Mouse (Mus musculus) heart, embryonic 13.5 days (tissue): ENCODE results near the gene Dnase2a. TPM values are rescaled to one million over a fixed set of nuclear protein-coding genes. Genes with fewer than 3 reads are reported as not detected.

ENCODE experiments used
- ATAC-seq: fragments of 200-750 bp; cut with Nextera tagmentation; 2 replicates; pipeline ENCODE4 v1.8.0; 2017; ENCODE audit warnings: moderate TSS enrichment; ENCODE audit not compliant: insufficient number of reproducible peaks, low FRiP score, low TSS enrichment; ENCODE audit errors: extremely low read depth
- H3K27ac ChIP-seq: fragments of 300-500 bp; sonication (generic); replicated peaks from 2 replicates; pipeline ENCODE4 v1.5.1; 2015; ENCODE audit warnings: moderate library complexity, mild to moderate bottlenecking, inconsistent platforms
- H3K27me3 ChIP-seq: fragments of 300-500 bp; sonication (generic); replicated peaks from 2 replicates; pipeline ENCODE4 v1.6.1; 2015; ENCODE audit warnings: mild to moderate bottlenecking, inconsistent platforms
- H3K36me3 ChIP-seq: fragments of 300-500 bp; sonication (generic); 2 replicates; pipeline ENCODE4 v1.6.1; 2015; ENCODE audit warnings: mild to moderate bottlenecking, inconsistent platforms
- H3K4me1 ChIP-seq: fragments of 300-500 bp; sonication (generic); 2 replicates; pipeline ENCODE4 v1.6.1; 2015; ENCODE audit warnings: inconsistent platforms
- H3K4me2 ChIP-seq: fragments of 300-500 bp; sonication (generic); 2 replicates; pipeline ENCODE4 v1.6.1; 2015; ENCODE audit warnings: inconsistent platforms, mild to moderate bottlenecking, moderate library complexity
- H3K4me3 ChIP-seq: fragments of 300-500 bp; sonication (generic); 2 replicates; pipeline ENCODE4 v1.5.1; 2015; ENCODE audit warnings: moderate library complexity, mild to moderate bottlenecking, inconsistent platforms
- H3K9ac ChIP-seq: fragments of 300-500 bp; sonication (generic); 2 replicates; pipeline ENCODE4 v1.6.1; 2015; ENCODE audit warnings: inconsistent platforms, mild to moderate bottlenecking, moderate library complexity
- H3K9me3 ChIP-seq: fragments of 300-500 bp; sonication (generic); 2 replicates; pipeline ENCODE4 v1.6.1; 2016; ENCODE audit warnings: inconsistent platforms
- WGBS: fragments of 180-500 bp; shearing (Covaris S2); methylation state at CpG from one replicate; pipeline ENCODE4 v1.1.7; 2015; ENCODE audit warnings: mixed read lengths; 5-methylcytosine and 5-hydroxymethylcytosine counted together
- polyA plus RNA-seq: library from polyadenylated mRNA; unstranded; fragments of >200 nt; fragmentation: Nextera tagmentation; extraction: Ambion mirVana; gene quantifications from 2 replicates; pipeline ENCODE4 v1.2.1, GENCODE M21; 2015

Dnase2a gene
- polyA plus RNA-seq, 1 experiment from 2014 or later = 5.3 TPM

- Histone ChIP-seq H3K4me3 (no peak overlapping the region), H3K4me2 (no peak overlapping the region), H3K9me3 (no peaks in the 10 kb centered on the region), H3K36me3 (no peaks in the 10 kb centered on the region), H3K9ac (no peak overlapping the region), H3K27ac (no peak overlapping the region), H3K4me1 (peaks cover 11% of the 10 kb centered on the region), H3K27me3 (peaks cover 84% of the 10 kb centered on the region)
- WGBS = 30% methylated on average over 2 of the region's 2 CpGs
- no peak for ATAC-seq
Observed at GRCm38 (mm10) chr8:84921596-84921995, 13.2 kb downstream of the Dnase2a start.

DNA sequence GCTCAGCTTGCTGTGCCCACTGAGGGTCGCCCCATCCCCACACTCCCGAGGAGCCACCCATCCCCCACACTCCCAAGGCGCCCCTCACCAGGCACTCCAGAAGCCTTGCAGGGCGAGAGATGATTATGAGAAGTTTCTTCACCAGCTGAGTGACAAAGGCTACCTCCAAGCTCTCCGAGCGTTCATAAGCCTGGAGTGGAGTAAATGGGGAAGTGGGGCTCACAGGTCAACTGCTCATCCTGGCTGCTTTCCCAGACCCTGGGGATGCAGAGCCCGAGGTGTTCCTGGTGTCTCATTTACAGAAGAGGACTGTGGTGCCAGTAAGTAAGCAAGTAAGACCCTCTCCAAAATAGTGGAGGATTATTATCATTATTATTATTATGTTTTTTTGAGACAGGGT, 17.2 kb downstream of the Dnase2a start:
- 55% methylated on average over 7 of the region's 7 CpGs for whole genome bisulfite sequencing
- no peaks in the 10 kb centered on the region for H3K36me3 ChIP-seq
- H3K9me3 ChIP-seq = no peaks in the 10 kb centered on the region
- no peak overlapping the region for H3K9ac ChIP-seq
- peaks cover 80% of the 10 kb centered on the region for H3K27me3 ChIP-seq
- peaks cover 16% of the 10 kb centered on the region for H3K4me1 ChIP-seq
- ATAC-seq = no peak
- no peak overlapping the region for H3K27ac ChIP-seq
- H3K4me2 ChIP-seq = no peak overlapping the region
- H3K4me3 ChIP-seq = no peak overlapping the region

DNA sequence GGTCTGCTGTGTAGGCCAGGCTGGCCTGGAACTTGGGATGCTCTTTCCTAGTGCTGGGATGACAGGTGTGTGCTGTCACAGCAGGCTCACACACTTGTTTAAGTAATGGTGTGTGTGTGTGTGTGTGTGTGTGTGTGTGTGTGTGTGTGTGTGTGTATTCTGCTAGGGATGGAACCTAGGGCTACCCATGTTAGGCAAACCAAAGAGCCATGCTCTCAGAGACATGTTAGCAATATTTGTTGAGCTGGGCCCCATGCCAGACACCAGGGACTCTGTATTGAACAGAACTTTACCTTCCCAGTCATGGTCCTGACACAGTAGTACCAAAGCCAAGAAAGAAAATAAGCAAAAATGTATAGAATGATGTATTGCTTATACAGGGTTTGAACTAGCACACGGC, 19.2 kb downstream of the Dnase2a start:
- no peak overlapping the region for H3K4me3 ChIP-seq
- no peak overlapping the region for H3K4me2 ChIP-seq
- WGBS = 59% methylated on average over 1 of the region's 1 CpGs
- H3K9me3 ChIP-seq = no peaks in the 10 kb centered on the region
- H3K4me1 ChIP-seq = peaks cover 9% of the 10 kb centered on the region; the same call in 1 of the 2 replicates
- H3K27ac ChIP-seq = no peak overlapping the region
- ATAC-seq = no peak
- no peak overlapping the region for H3K9ac ChIP-seq
- no peaks in the 10 kb centered on the region for H3K36me3 ChIP-seq
- peaks cover 88% of the 10 kb centered on the region for H3K27me3 ChIP-seq

- Histone ChIP-seq H3K4me3 (peak overlapping the region; percentile 42), H3K9me3 (no peaks in the 10 kb centered on the region), H3K4me1 (peaks cover 9% of the 10 kb centered on the region; the same call in 1 of the 2 replicates), H3K4me2 (peak overlapping the region; percentile 70), H3K9ac (peak overlapping the region; percentile 40; the same call in 1 of the 2 replicates), H3K36me3 (no peaks in the 10 kb centered on the region), H3K27me3 (peaks cover 89% of the 10 kb centered on the region), H3K27ac (no peak overlapping the region)
- WGBS = 4% methylated on average over 51 of the region's 52 CpGs
- peak; percentile 60; the same call in 1 of the 2 replicates for ATAC-seq
Observed at GRCm38 (mm10) chr8:84928456-84929306, 20.3 kb downstream of the Dnase2a start.

DNA sequence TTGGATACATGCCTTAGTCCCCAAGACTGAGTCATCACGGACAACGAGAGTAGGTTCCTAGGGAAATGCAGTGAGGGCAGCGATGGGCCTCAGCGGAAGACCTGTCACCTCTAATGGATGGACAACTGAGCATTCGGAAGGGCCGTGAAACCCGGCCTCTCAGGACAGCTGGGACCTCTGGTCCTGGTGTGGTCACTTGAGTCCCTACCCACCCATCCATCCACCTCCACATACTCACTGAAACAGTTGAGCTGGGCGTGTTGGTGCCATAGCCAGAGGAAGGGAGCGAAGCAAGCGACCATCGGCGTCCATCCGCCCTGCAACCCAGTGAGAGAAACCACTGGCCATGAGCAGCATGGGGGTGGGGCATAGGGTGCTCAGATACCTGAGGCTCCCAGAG, 22.2 kb downstream of the Dnase2a start:
- no peaks in the 10 kb centered on the region for H3K9me3 ChIP-seq
- H3K4me2 ChIP-seq = no peak overlapping the region
- 80% methylated on average over 13 of the region's 13 CpGs for WGBS
- no peak overlapping the region for H3K27ac ChIP-seq
- H3K36me3 ChIP-seq = no peaks in the 10 kb centered on the region
- H3K4me1 ChIP-seq = peaks cover 19% of the 10 kb centered on the region
- H3K4me3 ChIP-seq = no peak overlapping the region
- no peak for ATAC-seq
- H3K9ac ChIP-seq = no peak overlapping the region
- H3K27me3 ChIP-seq = peaks cover 89% of the 10 kb centered on the region

DNA sequence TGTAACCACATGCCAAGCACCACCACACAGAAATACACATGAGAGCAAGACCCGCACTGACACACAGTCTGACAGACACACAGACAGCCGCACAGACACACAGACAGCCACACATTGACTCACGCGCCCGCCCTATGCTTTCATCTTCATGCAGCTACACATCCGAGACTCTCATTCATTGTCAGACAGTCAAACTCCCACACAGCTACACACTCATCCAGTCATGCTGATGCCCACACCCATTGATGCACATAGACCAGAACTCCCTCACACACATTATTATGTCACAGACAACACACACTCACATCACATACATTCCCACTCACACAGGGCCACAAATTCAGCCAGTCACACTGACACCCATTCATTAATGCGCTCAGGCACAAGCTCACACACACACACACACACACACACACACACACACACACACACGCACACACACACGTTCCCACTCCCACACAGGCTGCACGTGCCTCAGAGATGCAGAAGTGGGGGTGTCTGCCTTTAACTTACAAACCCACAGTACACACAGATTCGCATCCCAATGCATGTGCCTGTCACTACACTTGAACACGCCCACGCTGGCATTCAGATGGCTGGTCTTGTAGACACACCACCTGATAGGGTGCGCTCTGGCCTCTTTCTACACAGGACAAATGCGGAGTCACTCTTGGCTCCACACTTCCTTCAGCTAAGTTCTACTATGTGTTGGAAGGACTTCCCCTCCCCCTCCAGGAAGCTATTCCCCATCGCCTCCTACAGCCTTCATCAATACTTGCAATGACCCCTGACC, 25.6 kb downstream of the Dnase2a start:
- Histone ChIP-seq H3K27me3 (peaks cover 96% of the 10 kb centered on the region), H3K4me3 (no peak overlapping the region), H3K9me3 (no peaks in the 10 kb centered on the region), H3K4me1 (peaks cover 20% of the 10 kb centered on the region), H3K9ac (no peak overlapping the region), H3K36me3 (no peaks in the 10 kb centered on the region), H3K4me2 (no peak overlapping the region), H3K27ac (no peak overlapping the region)
- 76% methylated on average over 16 of the region's 16 CpGs for WGBS
- no peak for ATAC-seq

DNA sequence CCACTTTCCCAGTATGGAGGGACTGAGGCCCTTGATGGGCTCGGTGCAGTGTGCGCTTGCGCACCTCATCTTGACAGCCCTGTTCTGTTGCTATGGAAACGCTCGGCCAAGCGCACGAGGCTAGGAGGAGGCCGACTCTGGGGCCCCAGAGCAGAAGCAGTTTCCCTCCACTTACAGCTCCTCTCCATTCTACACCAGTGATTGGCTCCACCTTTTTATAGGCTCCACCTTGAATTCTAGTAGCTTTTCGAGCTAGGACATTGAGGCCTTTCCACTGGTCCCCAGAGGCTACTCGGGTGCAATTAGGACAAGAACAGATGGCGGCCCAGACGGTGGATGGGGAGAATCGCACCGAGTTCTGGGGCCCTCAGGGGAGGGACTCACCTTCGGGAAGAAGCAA, 26.5 kb downstream of the Dnase2a start:
- H3K9me3 ChIP-seq = no peaks in the 10 kb centered on the region
- H3K4me3 ChIP-seq = no peak overlapping the region
- no peak overlapping the region for H3K4me2 ChIP-seq
- WGBS = 2% methylated on average over 15 of the region's 15 CpGs
- H3K36me3 ChIP-seq = no peaks in the 10 kb centered on the region
- H3K27me3 ChIP-seq = peaks cover 96% of the 10 kb centered on the region
- H3K27ac ChIP-seq = no peak overlapping the region
- ATAC-seq = no peak
- no peak overlapping the region for H3K9ac ChIP-seq
- peaks cover 17% of the 10 kb centered on the region for H3K4me1 ChIP-seq

DNA sequence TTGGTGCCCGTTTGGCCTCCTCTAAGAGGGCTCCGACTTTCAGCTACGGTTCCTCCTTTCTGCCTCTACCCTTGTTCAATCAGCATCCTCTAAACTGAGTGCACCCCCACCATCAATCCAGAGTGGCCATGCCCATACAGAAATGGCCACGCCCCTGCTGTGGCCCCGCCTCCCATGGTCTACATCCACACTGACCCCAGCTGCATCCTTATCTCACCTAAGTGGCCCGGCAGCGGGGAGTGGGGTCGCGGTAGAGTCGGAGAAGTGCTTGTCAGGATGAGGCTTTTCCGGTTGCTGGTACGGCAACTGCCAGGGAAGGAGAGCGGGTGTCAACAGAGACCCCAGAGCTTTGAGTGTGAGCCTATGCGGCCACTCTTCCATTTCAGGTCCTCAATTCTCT, 27.1 kb downstream of the Dnase2a start:
- Histone ChIP-seq H3K4me1 (peaks cover 17% of the 10 kb centered on the region), H3K27ac (no peak overlapping the region), H3K4me2 (no peak overlapping the region), H3K27me3 (peaks cover 95% of the 10 kb centered on the region), H3K4me3 (no peak overlapping the region), H3K36me3 (no peaks in the 10 kb centered on the region), H3K9ac (no peak overlapping the region), H3K9me3 (no peaks in the 10 kb centered on the region)
- no peak for ATAC-seq
- WGBS = 6% methylated on average over 14 of the region's 14 CpGs

GRCm38 (mm10) chr8:84936041-84936961, 27.9 kb downstream of the Dnase2a start:
- 25% methylated on average over 23 of the region's 23 CpGs for WGBS
- Histone ChIP-seq H3K4me3 (peak overlapping the region; percentile 52), H3K4me1 (peaks cover 17% of the 10 kb centered on the region), H3K27ac (no peak overlapping the region), H3K9ac (peak overlapping the region; percentile 65; the same call in 1 of the 2 replicates), H3K4me2 (peak overlapping the region; percentile 73), H3K9me3 (no peaks in the 10 kb centered on the region), H3K27me3 (peaks cover 95% of the 10 kb centered on the region), H3K36me3 (no peaks in the 10 kb centered on the region)
- ATAC-seq = no peak

DNA sequence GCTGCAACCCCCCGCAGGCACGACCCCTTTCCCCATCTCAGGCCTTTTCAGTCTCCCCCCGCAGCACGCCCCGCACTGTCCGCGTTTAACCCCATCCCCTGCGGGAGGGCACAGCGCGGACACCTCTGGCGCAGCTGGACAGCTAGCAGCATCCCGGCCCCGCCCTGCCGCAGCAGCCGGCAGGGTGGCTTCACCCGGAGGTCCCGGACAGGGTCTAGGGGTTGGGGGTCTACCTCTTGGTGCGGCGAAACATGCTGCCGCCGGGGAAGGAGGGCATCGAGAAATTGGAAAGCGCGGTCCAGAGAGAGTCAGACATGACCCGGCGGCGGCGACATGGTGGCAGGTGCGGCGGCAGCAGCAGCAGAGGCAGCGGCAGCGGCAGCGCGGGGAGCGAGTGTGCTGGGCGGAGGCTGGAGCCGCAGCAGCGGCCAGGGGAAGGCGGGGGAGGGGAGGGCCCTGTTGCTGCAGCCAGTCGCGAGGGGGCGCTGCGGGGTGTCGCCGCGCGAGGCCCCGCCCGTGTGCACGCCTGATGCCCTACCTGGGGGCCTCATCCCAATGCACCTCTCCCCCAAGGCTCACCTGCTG, 28.7 kb downstream of the Dnase2a start, which contains the start of gene Mast1:
TSS of gene Mast1 (minus strand) at position 398 of the 585 bp plus-strand sequence.
- ATAC-seq = peak; percentile 22; the same call in 1 of the 2 replicates
- peak within 1 kb of the TSS; percentile 52 for H3K4me3 ChIP-seq
- no peaks in the 10 kb centered on the region for H3K36me3 ChIP-seq
- H3K9ac ChIP-seq = peak within 1 kb of the TSS; percentile 65
- no peak within 1 kb of the TSS for H3K27ac ChIP-seq
- H3K4me2 ChIP-seq = peak within 1 kb of the TSS; percentile 73
- H3K4me1 ChIP-seq = peaks cover 17% of the 10 kb centered on the region
- H3K9me3 ChIP-seq = no peaks in the 10 kb centered on the region
- H3K27me3 ChIP-seq = peaks cover 94% of the 10 kb centered on the region
- WGBS = under 1% methylated on average over 47 of the region's 50 CpGs
